Mouse (Mus musculus) limb, embryonic 10.5 days (tissue): ENCODE measurements around the gene Tec. TPM values are rescaled to one million over a fixed set of nuclear protein-coding genes. Genes with fewer than 3 reads are reported as not detected.

Experiments
- DNase-seq: peaks from one replicate; pipeline ENCODE4 v3.0.0-alpha.2; 2017; ENCODE audit warnings: low spot score
- H3K27ac ChIP-seq: fragments of 300-500 bp; sonication (generic); 2 replicates; pipeline ENCODE4 v1.5.1; 2016; ENCODE audit warnings: mild to moderate bottlenecking
- H3K27me3 ChIP-seq: fragments of 300-500 bp; sonication (generic); 2 replicates; pipeline ENCODE4 v1.6.1; 2016; ENCODE audit warnings: low read depth, mild to moderate bottlenecking; ENCODE audit not compliant: poor library complexity, severe bottlenecking
- H3K36me3 ChIP-seq: fragments of 300-500 bp; sonication (generic); 2 replicates; pipeline ENCODE4 v1.6.1; 2016; ENCODE audit warnings: mild to moderate bottlenecking, moderate library complexity
- H3K4me1 ChIP-seq: fragments of 300-500 bp; sonication (generic); 2 replicates; pipeline ENCODE4 v1.6.1; 2016
- H3K4me3 ChIP-seq: fragments of 300-500 bp; sonication (generic); 2 replicates; pipeline ENCODE4 v1.5.1; 2016; ENCODE audit warnings: mild to moderate bottlenecking, moderate library complexity
- H3K9me3 ChIP-seq: fragments of 300-500 bp; sonication (generic); replicated peaks from 2 replicates; pipeline ENCODE4 v1.6.1; 2016; ENCODE audit warnings: mild to moderate bottlenecking
- WGBS: fragments of 180-500 bp; shearing (Covaris S2); methylation state at CpG from one replicate; pipeline ENCODE4 v1.1.7; 2016; 5-methylcytosine and 5-hydroxymethylcytosine counted together
- polyA plus RNA-seq: library from polyadenylated mRNA; unstranded; fragments of >200 nt; fragmentation: Nextera tagmentation; extraction: Ambion mirVana; gene quantifications from 2 replicates; pipeline ENCODE4 v1.2.1, GENCODE M21; 2016

Gene Tec
- polyA plus RNA-seq, 1 experiment from 2014 or later = 3.1 TPM

DNA sequence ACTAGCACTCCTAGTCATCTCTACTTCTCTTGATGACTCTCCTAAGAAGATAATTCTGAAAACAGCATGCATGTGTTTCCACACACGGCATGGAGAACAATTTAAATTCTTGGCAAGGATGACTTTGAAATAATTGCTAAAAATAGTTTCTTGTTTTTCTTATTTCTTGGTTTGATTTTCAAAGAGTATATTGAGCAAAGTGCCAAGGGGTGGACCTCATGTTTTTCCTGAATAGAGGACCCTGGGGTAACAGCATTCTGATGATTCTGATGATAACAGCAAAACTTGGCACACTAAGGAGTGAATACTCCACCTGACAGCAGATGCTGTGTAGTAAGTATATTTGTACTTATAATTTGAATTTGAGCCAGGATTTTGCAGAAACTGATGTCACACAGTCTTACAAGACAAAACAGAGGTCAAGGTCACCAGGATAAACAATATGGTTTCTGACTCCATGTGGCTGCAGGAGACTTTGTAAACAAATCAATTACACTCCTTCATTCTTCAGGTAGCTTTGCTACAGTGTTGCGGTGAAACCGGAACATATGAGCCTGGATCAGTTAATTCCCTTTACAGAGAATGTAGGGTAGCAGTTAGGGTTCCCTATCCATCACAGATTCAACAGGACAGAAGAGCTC, 34.7 kb upstream of the Tec start:
- WGBS = 97% methylated on average over 3 of the region's 3 CpGs
- H3K4me1 ChIP-seq = no peaks in the 10 kb centered on the region
- no peak for DNase-seq

DNA sequence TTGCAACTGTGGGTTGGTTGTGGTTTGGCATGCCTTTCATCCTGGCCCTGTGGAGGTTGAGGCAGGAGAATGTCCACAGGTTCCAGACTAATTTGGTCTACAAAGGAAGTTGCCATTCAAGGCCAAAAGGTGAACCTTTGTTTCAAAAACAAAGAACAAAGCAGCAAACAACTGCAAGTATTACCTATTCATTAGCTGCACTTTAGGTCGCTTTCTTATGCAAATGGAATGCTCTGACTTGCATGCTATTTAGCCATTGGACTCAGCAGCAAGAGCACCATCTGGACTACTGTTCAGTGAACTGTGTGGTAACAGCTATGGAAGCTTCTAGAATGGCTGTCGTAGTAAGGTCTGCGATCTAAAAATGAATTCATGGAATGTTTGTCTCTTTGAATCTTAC, 34.0 kb upstream of the Tec start:
- WGBS = 78% methylated on average over 3 of the region's 3 CpGs

More for the DNA sequence above, 34.7 kb upstream of the Tec start:
- Histone ChIP-seq H3K36me3 (no peaks in the 10 kb centered on the region), H3K27ac (no peak overlapping the region), H3K9me3 (no peaks in the 10 kb centered on the region), H3K4me3 (no peak overlapping the region), H3K27me3 (no peaks in the 10 kb centered on the region)

DNA sequence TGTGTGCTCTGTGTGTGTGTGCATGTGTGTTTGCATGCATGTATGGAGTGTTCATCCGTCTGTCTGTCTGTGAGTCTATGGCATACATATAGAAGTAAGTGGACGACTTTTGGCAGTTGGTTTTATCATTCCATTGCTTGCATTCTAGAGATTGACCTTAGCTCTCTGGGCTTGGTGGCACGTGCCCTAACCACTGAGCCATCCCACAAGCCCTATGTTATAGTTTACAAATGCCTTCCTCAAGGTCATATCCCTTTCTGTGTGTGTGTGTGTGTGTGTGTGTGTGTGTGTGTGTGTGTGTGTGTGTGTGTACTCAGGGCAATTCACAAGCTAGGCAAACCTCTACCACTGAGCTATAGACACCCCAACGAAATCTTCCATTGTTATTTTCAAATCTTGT, 33.6 kb upstream of the Tec start:
- WGBS = 88% methylated on average over 4 of the region's 4 CpGs
- H3K4me1 ChIP-seq = no peaks in the 10 kb centered on the region; the same call in 1 of the 2 replicates
- no peaks in the 10 kb centered on the region for H3K36me3 ChIP-seq
- H3K27ac ChIP-seq = no peak overlapping the region
- DNase-seq = no peak
- H3K27me3 ChIP-seq = no peaks in the 10 kb centered on the region
- H3K9me3 ChIP-seq = no peaks in the 10 kb centered on the region
- H3K4me3 ChIP-seq = no peak overlapping the region

More for the DNA sequence above, 34.0 kb upstream of the Tec start:
- H3K4me3 ChIP-seq = no peak overlapping the region
- H3K27ac ChIP-seq = no peak overlapping the region
- no peaks in the 10 kb centered on the region for H3K9me3 ChIP-seq
- no peak for DNase-seq
- H3K27me3 ChIP-seq = no peaks in the 10 kb centered on the region
- H3K36me3 ChIP-seq = no peaks in the 10 kb centered on the region
- no peaks in the 10 kb centered on the region for H3K4me1 ChIP-seq

GRCm38 (mm10) chr5:72899255-72899654, 31.0 kb upstream of the Tec start:
- DNase-seq = no peak

DNA sequence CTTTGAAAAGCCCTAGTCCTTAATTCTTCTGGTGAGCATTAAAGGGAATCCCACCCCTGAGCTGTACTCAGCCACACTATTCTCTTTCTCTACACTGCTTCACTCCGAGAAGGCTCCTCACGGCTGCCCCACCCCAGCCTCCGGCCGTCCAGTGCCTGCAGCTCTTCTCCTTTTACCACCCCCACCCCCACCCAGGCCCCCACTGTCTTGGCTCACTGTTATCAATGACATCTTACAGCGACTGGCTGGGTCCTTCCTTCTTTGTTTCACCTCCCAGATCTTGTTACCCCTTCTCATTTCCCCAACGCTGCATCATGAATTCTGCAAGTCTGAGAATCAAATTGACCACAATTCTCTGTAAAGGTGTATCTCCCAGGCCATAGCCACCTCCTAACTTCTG, 29.7 kb upstream of the Tec start:
- Histone ChIP-seq H3K4me1 (no peaks in the 10 kb centered on the region; the same call in 1 of the 2 replicates), H3K9me3 (no peaks in the 10 kb centered on the region), H3K4me3 (no peak overlapping the region), H3K36me3 (no peaks in the 10 kb centered on the region), H3K27me3 (no peaks in the 10 kb centered on the region), H3K27ac (no peak overlapping the region)
- 55% methylated on average over 6 of the region's 6 CpGs for WGBS
- DNase-seq = no peak

More at GRCm38 (mm10) chr5:72899255-72899654, 31.0 kb upstream of the Tec start:
- no peaks in the 10 kb centered on the region for H3K27me3 ChIP-seq
- WGBS = 90% methylated on average over 8 of the region's 8 CpGs
- H3K36me3 ChIP-seq = no peaks in the 10 kb centered on the region
- no peaks in the 10 kb centered on the region; the same call in 1 of the 2 replicates for H3K4me1 ChIP-seq
- H3K9me3 ChIP-seq = no peaks in the 10 kb centered on the region
- no peak overlapping the region for H3K27ac ChIP-seq
- no peak overlapping the region for H3K4me3 ChIP-seq

DNA sequence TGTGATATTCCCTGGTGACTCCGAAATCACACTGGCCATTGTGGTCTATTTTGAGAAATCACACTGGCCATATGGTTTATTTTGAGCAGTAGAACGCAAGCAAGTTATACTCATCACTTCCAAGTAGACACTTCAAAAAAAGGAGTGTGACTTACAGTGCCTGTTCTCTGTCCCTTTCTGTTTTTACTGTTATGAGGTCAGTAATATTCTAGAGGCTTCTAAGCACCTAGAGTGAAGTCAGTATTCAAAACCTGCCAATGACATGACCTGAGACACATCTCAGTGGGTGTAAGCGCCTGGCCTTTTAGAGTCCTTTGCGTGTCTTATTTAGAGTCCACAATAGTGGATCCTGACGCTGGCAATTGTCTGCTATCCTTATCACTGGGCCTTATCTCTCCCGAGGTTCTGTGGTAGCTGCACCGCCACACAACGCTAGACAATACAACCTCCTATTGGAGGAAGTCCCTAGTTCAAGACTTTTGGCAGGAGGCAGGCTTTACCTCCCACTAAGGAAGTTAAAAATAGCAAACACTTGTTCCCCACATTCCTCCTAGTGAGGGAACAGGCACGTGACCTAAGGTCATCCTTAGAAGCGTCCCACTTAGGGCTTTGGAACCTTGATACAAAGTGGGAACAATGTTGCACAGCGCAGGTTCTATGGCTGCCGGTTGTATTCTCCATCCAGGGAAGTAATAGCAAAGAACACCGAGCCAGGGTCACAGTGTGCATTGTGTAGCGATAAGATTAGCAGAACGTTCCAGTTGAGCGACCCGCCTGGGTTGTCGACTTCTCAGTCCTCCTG, 28.4 kb upstream of the Tec start:
- Histone ChIP-seq H3K27ac (no peak overlapping the region), H3K4me3 (no peak overlapping the region), H3K4me1 (no peaks in the 10 kb centered on the region; the same call in 1 of the 2 replicates), H3K9me3 (no peaks in the 10 kb centered on the region), H3K27me3 (no peaks in the 10 kb centered on the region), H3K36me3 (no peaks in the 10 kb centered on the region)
- 85% methylated on average over 18 of the region's 18 CpGs for WGBS
- DNase-seq = no peak

DNA sequence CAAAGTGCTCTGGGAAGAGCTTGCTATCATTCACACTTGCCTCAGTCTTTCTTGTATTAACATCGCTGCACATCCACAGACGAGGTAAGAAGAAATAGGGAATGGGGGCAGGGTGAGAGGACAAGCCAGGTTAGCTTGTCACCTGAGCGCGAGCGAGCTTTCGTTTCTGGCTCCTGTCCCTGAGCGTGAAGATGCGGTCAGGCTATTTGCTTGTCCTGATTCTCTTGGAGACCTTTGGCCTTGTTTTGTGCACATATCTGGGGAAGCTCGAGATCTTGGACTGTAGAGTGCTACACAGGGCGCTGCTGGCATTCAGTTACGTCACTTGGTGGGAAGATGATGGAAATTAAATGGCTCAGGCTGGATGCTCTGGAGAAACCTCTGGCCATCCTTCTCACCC, 27.0 kb upstream of the Tec start:
- Histone ChIP-seq H3K27ac (no peak overlapping the region), H3K4me3 (no peak overlapping the region), H3K9me3 (no peaks in the 10 kb centered on the region), H3K36me3 (no peaks in the 10 kb centered on the region), H3K27me3 (no peaks in the 10 kb centered on the region), H3K4me1 (no peaks in the 10 kb centered on the region; the same call in 1 of the 2 replicates)
- WGBS = 93% methylated on average over 11 of the region's 11 CpGs
- no peak for DNase-seq

GRCm38 (mm10) chr5:72893987-72894386, 25.7 kb upstream of the Tec start:
- no peak for DNase-seq
- H3K4me3 ChIP-seq = no peak overlapping the region
- no peaks in the 10 kb centered on the region for H3K36me3 ChIP-seq
- H3K4me1 ChIP-seq = peaks cover 5% of the 10 kb centered on the region
- H3K27me3 ChIP-seq = no peaks in the 10 kb centered on the region
- no peak overlapping the region for H3K27ac ChIP-seq
- WGBS = 67% methylated on average over 5 of the region's 5 CpGs
- no peaks in the 10 kb centered on the region for H3K9me3 ChIP-seq

- WGBS = 6% methylated on average over 12 of the region's 12 CpGs
- Histone ChIP-seq H3K27me3 (no peaks in the 10 kb centered on the region), H3K4me3 (no peak overlapping the region), H3K36me3 (no peaks in the 10 kb centered on the region), H3K27ac (no peak overlapping the region), H3K9me3 (no peaks in the 10 kb centered on the region), H3K4me1 (peaks cover 28% of the 10 kb centered on the region)
- DNase-seq = peak; percentile 72
Measured at GRCm38 (mm10) chr5:72891534-72891933, 23.3 kb upstream of the Tec start.

DNA sequence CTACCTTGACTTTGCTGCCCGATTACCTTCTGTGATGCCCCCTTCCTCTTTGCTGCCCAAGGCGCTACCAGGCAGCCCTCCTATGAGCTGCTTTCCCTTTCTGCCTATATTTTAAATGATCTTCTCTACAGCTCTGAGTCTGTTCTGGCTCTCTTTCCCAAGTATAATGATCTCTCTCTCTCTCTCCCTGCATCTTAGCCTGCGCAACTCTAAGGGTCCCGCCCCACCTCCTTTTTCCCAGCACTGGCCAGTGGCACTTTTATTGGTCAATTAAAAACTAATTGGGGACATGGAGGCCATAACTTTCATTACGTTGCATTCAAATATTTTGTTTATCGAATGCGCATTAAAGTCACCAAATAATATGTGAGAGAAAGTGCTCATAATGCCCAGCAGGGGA, 20.0 kb upstream of the Tec start:
- H3K27ac ChIP-seq = peak overlapping the region; percentile 68
- no peak overlapping the region for H3K4me3 ChIP-seq
- 70% methylated on average over 7 of the region's 7 CpGs for WGBS
- H3K4me1 ChIP-seq = peaks cover 28% of the 10 kb centered on the region
- no peak for DNase-seq
- no peaks in the 10 kb centered on the region for H3K36me3 ChIP-seq
- H3K9me3 ChIP-seq = no peaks in the 10 kb centered on the region
- H3K27me3 ChIP-seq = no peaks in the 10 kb centered on the region

DNA sequence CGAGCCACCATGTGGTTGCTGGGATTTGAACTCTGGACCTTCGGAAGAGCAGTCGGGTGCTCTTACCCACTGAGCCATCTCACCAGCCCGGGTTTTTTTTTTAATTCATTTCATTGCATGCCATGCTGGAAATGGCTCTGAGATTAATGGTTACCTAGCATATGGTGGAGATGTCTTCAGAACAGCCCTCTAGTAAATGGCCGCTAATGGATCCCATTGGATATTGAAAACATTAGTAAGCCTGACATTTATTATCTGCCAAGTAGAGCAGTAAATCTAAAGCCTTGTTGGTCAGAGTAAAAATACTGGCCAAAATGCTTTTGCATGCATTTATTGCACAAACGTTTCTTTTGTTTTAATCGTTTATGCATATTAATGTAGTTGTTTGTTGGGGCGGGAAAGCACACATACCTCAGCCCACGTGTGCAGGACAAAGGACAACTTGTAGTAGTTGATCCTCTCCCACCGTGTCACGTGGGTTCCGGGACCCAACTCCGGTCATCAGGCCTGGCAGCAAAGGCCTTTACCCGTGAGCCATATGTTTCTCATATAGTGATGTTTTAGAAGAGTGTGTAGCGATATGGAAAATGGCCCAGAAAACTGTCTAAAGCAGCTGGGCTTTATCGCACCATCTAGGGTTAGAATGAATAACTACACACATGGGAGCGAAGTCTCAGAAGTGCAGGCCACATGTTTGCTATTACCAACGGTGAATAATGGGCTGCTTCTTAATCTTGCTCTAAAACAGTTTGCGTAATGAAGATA, 18.4 kb upstream of the Tec start:
- H3K4me3 ChIP-seq = no peak overlapping the region
- no peaks in the 10 kb centered on the region for H3K36me3 ChIP-seq
- peak; percentile 76 for DNase-seq
- H3K9me3 ChIP-seq = no peaks in the 10 kb centered on the region
- WGBS = 52% methylated on average over 19 of the region's 19 CpGs
- peaks cover 28% of the 10 kb centered on the region for H3K4me1 ChIP-seq
- 0 out of 2 replicates have a peak overlapping the region, but pooled peaks have one; percentile 37 for H3K27ac ChIP-seq
- H3K27me3 ChIP-seq = no peaks in the 10 kb centered on the region

DNA sequence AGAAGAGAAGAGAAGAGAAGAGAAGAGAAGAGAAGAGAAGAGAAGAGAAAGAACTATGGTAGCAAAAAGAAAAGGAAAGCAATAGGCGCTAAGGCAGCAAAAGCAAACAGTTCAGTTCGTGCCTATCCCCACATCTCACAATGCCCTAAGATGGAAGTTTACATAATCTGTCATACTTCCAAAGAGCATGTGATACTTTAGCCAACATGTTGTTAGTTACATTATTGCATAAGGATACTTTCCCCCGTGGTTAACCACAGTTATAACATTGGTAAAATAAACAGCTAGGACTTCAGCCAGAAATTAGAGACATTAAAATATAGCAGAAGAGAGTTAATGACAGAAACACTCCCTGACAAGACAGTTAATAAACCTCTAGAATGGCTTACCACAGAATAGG, 15.4 kb upstream of the Tec start:
- no peak overlapping the region for H3K27ac ChIP-seq
- H3K9me3 ChIP-seq = no peaks in the 10 kb centered on the region
- WGBS = 86% methylated on average over 3 of the region's 3 CpGs
- H3K27me3 ChIP-seq = peaks cover 14% of the 10 kb centered on the region; the same call in 1 of the 2 replicates
- no peaks in the 10 kb centered on the region for H3K36me3 ChIP-seq
- no peak overlapping the region for H3K4me3 ChIP-seq
- H3K4me1 ChIP-seq = peaks cover 25% of the 10 kb centered on the region
- DNase-seq = no peak

DNA sequence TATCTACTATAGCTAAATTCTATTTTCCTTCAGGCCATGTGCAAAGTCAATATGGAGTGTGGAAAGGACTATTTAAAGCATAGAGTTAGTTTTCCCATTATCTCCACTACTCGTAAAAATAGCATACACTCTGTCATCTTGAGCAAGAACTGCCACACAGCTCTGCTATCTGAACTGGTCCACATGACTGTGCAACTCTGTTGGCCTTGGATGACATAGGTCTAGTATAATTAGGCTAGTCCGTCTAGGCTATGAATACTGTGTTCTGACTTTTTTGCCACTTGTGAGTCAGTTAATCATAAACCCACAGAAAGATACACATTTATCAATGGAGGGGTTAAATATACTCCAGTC, 14.1 kb upstream of the Tec start:
- 81% methylated on average over 2 of the region's 2 CpGs for WGBS
- Histone ChIP-seq H3K9me3 (no peaks in the 10 kb centered on the region), H3K27ac (no peak overlapping the region), H3K36me3 (no peaks in the 10 kb centered on the region), H3K4me3 (no peak overlapping the region), H3K4me1 (peaks cover 12% of the 10 kb centered on the region), H3K27me3 (peaks cover 27% of the 10 kb centered on the region; the same call in 1 of the 2 replicates)
- DNase-seq = no peak
